ENCODE assay signal across 9 mouse cellular contexts in genomic region chr8:120736486-120736885, GRCm38 (mm10). TPM values are rescaled to one million over a fixed set of nuclear protein-coding genes. Genes with fewer than 3 reads are reported as not detected.
DNase-seq lines count a peak whose midpoint lies in the region; ATAC-seq and TF ChIP-seq lines count a peak whose summit lies in the region.
"Had no signal": no experiment of that assay in that cellular context is flagged by ENCODE, and none has a peak within 500 bp of the region (broad histone marks: within the 10 kb centered on the region; RNA-seq: fewer than 3 reads in every experiment).

No protein-coding gene starts in this region.

- H3K36me3 ChIP-seq in lung, embryonic 16.5 days (ENCODE audit: control insufficient read depth, insufficient read depth, low read length), result no peaks in the 10 kb centered on the region
- H3K36me3 ChIP-seq: G1E had no signal

- DNase-seq in gastrocnemius, adult 2 months, result peak; percentile 73
- DNase-seq in gastrocnemius, postnatal 36 days, result no peak
- DNase-seq in adrenal gland, postnatal 36 days, result peak; percentile 58 to 61
- peak; percentile 19 to 33 for DNase-seq in gastrocnemius, adult 8-10 months (ENCODE audit: low spot score in 2 of 2)
- peak; percentile 71 for DNase-seq in kidney, adult 9 months
- peak; percentile 40 for DNase-seq in skeletal muscle tissue, adult 2 months (ENCODE audit: low read depth, low spot score)
- no peak for DNase-seq in right cerebral cortex, postnatal 14 days

- peak; percentile 64 for ATAC-seq in lung, embryonic 16.5 days (ENCODE audit: low read depth)

- H3K4me3 ChIP-seq in gastrocnemius, adult 2 months, result peak overlapping the region; percentile 74
- peak overlapping the region; percentile 46 for H3K4me3 ChIP-seq in lung, embryonic 16.5 days (ENCODE audit: low read length)

- WGBS in lung, embryonic 16.5 days, result under 1% methylated on average over 11 of the region's 11 CpGs

- intact Hi-C loops in gastrocnemius, adult 2 months (cut with DNase I), result loop anchor here (2.0 to 5.0 kb wide), 2 partner anchors 42 to 54 kb away; no protein-coding TSS in a partner anchor
- intact Hi-C loops in gastrocnemius, postnatal 36 days (cut with DNase I), result loop anchor here (5.0 kb wide), 2 partner anchors 41 to 54 kb away; no protein-coding TSS in a partner anchor

- peaks cover 19% of the 10 kb centered on the region for H3K27me3 ChIP-seq in lung, embryonic 16.5 days (ENCODE audit: control insufficient read depth, insufficient read depth, low read depth, low read length)

- TF ChIP-seq CTCF in gastrocnemius, adult 2 months (IDR thresholded peaks at IDR 0.05), result no peak

- H3K4me2 ChIP-seq in lung, embryonic 16.5 days (ENCODE audit: low read depth, low read length), result peak overlapping the region; percentile 74

- peaks cover 11% of the 10 kb centered on the region; the same call in 1 of the 2 replicates for H3K4me1 ChIP-seq in lung, embryonic 16.5 days (replicated peaks; ENCODE audit: control insufficient read depth, insufficient read depth, low read length)

- no peaks in the 10 kb centered on the region for H3K9me3 ChIP-seq in lung, embryonic 16.5 days (ENCODE audit: control insufficient read depth, low read length)

- H3K27ac ChIP-seq in gastrocnemius, adult 2 months, result peak overlapping the region; percentile 94
- no peak overlapping the region for H3K27ac ChIP-seq in lung, embryonic 16.5 days (ENCODE audit: low read length)

- peak overlapping the region; percentile 52 for H3K9ac ChIP-seq in lung, embryonic 16.5 days (ENCODE audit: low read length)

RNA-seq across cellular contexts. Expression of gene Irf8, which starts 0.3 kb away (rescaled TPM):
- total RNA-seq in gastrocnemius, adult 2 months (2021), result 10 to 100 TPM in 1 of 2 experiments, 1 to 10 TPM in 1; 4.8 to 11.2 TPM
- 1 to 10 TPM; 6.7 to 9.9 TPM for total RNA-seq in gastrocnemius, postnatal 36 days (2021)
- 10 to 100 TPM in 1 of 2 experiments, 1 to 10 TPM in 1; 9.8 to 44.7 TPM for total RNA-seq in adrenal gland, postnatal 36 days (2021)
- total RNA-seq in gastrocnemius, adult 8-10 months (2022), result 10 to 100 TPM in 2 of 4 experiments, 1 to 10 TPM in 2; 8.9 to 12.0 (median 10.7) TPM
- 19.1 and 22.5 TPM in 2 replicates for polyA plus RNA-seq in lung, embryonic 16.5 days (2015; fragmentation: Nextera tagmentation; extraction: Ambion mirVana)

Comparison
In these comparisons a context has a peak if more than half of its experiments do, and no peak if none do; other contexts are left out.
1. DNase-seq: peak in gastrocnemius, adult 2 months (single experiment), adrenal gland, postnatal 36 days (2 of 2), gastrocnemius, adult 8-10 months (2 of 2), kidney, adult 9 months (single experiment) and skeletal muscle tissue, adult 2 months (single experiment); none in gastrocnemius, postnatal 36 days (0 of 2) and right cerebral cortex, postnatal 14 days (single experiment).